Mouse (Mus musculus) intestine, embryonic 15.5 days (tissue): ENCODE measurements around the gene Irf2bpl. TPM values are rescaled to one million over a fixed set of nuclear protein-coding genes. Genes with fewer than 3 reads are reported as not detected.

ENCODE experiments used
- ATAC-seq: fragments of 200-750 bp; cut with Nextera tagmentation; 2 replicates; pipeline ENCODE4 v1.8.0; 2017; ENCODE audit warnings: moderate TSS enrichment, moderate library complexity
- H3K27ac ChIP-seq: fragments of 300-500 bp; sonication (generic); 2 replicates; pipeline ENCODE4 v1.5.1; 2015; ENCODE audit warnings: mild to moderate bottlenecking, inconsistent platforms
- H3K27me3 ChIP-seq: fragments of 300-500 bp; sonication (generic); replicated peaks from 2 replicates; pipeline ENCODE4 v1.6.1; 2015; ENCODE audit warnings: inconsistent platforms
- H3K36me3 ChIP-seq: fragments of 300-500 bp; sonication (generic); 2 replicates; pipeline ENCODE4 v1.6.1; 2015; ENCODE audit warnings: inconsistent platforms
- H3K4me1 ChIP-seq: fragments of 300-500 bp; sonication (generic); replicated peaks from 2 replicates; pipeline ENCODE4 v1.6.1; 2015; ENCODE audit warnings: inconsistent platforms
- H3K4me2 ChIP-seq: fragments of 300-500 bp; sonication (generic); replicated peaks from 2 replicates; pipeline ENCODE4 v1.6.1; 2015; ENCODE audit warnings: mild to moderate bottlenecking, inconsistent platforms
- H3K4me3 ChIP-seq: fragments of 300-500 bp; sonication (generic); replicated peaks from 2 replicates; pipeline ENCODE4 v1.5.1; 2015; ENCODE audit warnings: inconsistent platforms
- H3K9ac ChIP-seq: fragments of 300-500 bp; sonication (generic); 2 replicates; pipeline ENCODE4 v1.6.1; 2015; ENCODE audit warnings: inconsistent platforms
- H3K9me3 ChIP-seq: fragments of 300-500 bp; sonication (generic); 2 replicates; pipeline ENCODE4 v1.6.1; 2016; ENCODE audit warnings: inconsistent platforms
- WGBS: fragments of 180-500 bp; shearing (Covaris S2); methylation state at CpG from one replicate; pipeline ENCODE4 v1.1.7; 2015; 5-methylcytosine and 5-hydroxymethylcytosine counted together
- polyA plus RNA-seq: library from polyadenylated mRNA; unstranded; fragments of >200 nt; fragmentation: Nextera tagmentation; extraction: Ambion mirVana; gene quantifications from 2 replicates; pipeline ENCODE4 v1.2.1, GENCODE M21; 2015

Gene Irf2bpl
- polyA plus RNA-seq, 1 experiment from 2014 or later: 22.4 TPM

- no peak for ATAC-seq
- Histone ChIP-seq H3K4me1 (peaks cover 18% of the 10 kb centered on the region), H3K4me3 (no peak overlapping the region), H3K4me2 (no peak overlapping the region), H3K9ac (no peak overlapping the region), H3K9me3 (no peaks in the 10 kb centered on the region), H3K36me3 (no peaks in the 10 kb centered on the region), H3K27me3 (no peaks in the 10 kb centered on the region), H3K27ac (no peak overlapping the region)
- 52% methylated on average over 6 of the region's 6 CpGs for WGBS
Observed at GRCm38 (mm10) chr12:86879446-86880085, 5.0 kb downstream of the Irf2bpl start.

GRCm38 (mm10) chr12:86878426-86879353 is 5.9 kb downstream of the Irf2bpl start:
- Histone ChIP-seq H3K9me3 (no peaks in the 10 kb centered on the region), H3K4me3 (no peak overlapping the region), H3K27ac (no peak overlapping the region), H3K27me3 (no peaks in the 10 kb centered on the region), H3K4me1 (peaks cover 18% of the 10 kb centered on the region), H3K9ac (no peak overlapping the region), H3K4me2 (peak overlapping the region; percentile 7; the same call in 1 of the 2 replicates), H3K36me3 (no peaks in the 10 kb centered on the region)
- ATAC-seq: no peak
- WGBS: 49% methylated on average over 16 of the region's 16 CpGs

GRCm38 (mm10) chr12:86876981-86877380 is 7.6 kb downstream of the Irf2bpl start:
- Histone ChIP-seq H3K27me3 (no peaks in the 10 kb centered on the region), H3K4me2 (no peak overlapping the region), H3K27ac (no peak overlapping the region), H3K4me3 (no peak overlapping the region), H3K9ac (no peak overlapping the region), H3K36me3 (no peaks in the 10 kb centered on the region), H3K9me3 (no peaks in the 10 kb centered on the region), H3K4me1 (peaks cover 16% of the 10 kb centered on the region)
- WGBS: 89% methylated on average over 4 of the region's 4 CpGs
- ATAC-seq: no peak

GRCm38 (mm10) chr12:86876116-86876515 is 8.5 kb downstream of the Irf2bpl start:
- Histone ChIP-seq H3K4me3 (no peak overlapping the region), H3K9me3 (no peaks in the 10 kb centered on the region), H3K4me1 (peaks cover 16% of the 10 kb centered on the region; the same call in 1 of the 2 replicates), H3K36me3 (no peaks in the 10 kb centered on the region), H3K27ac (no peak overlapping the region), H3K9ac (no peak overlapping the region), H3K4me2 (no peak overlapping the region), H3K27me3 (no peaks in the 10 kb centered on the region)
- 85% methylated on average over 5 of the region's 5 CpGs for WGBS
- no peak for ATAC-seq

- no peaks in the 10 kb centered on the region for H3K9me3 ChIP-seq
- no peak overlapping the region for H3K4me3 ChIP-seq
- H3K27ac ChIP-seq: no peak overlapping the region
- H3K9ac ChIP-seq: no peak overlapping the region
- 59% methylated on average over 9 of the region's 9 CpGs for WGBS
- H3K36me3 ChIP-seq: no peaks in the 10 kb centered on the region
- ATAC-seq: peak; percentile 44; the same call in 1 of the 2 replicates
- peaks cover 15% of the 10 kb centered on the region; the same call in 1 of the 2 replicates for H3K4me1 ChIP-seq
- no peaks in the 10 kb centered on the region for H3K27me3 ChIP-seq
- H3K4me2 ChIP-seq: no peak overlapping the region
Observed at GRCm38 (mm10) chr12:86872335-86873040, 12.1 kb downstream of the Irf2bpl start.

GRCm38 (mm10) chr12:86871666-86872334 is 12.8 kb downstream of the Irf2bpl start:
- no peak overlapping the region for H3K27ac ChIP-seq
- WGBS: 81% methylated on average over 4 of the region's 4 CpGs
- no peaks in the 10 kb centered on the region for H3K36me3 ChIP-seq
- H3K9ac ChIP-seq: no peak overlapping the region
- no peaks in the 10 kb centered on the region for H3K27me3 ChIP-seq
- H3K4me2 ChIP-seq: no peak overlapping the region
- H3K4me1 ChIP-seq: peaks cover 15% of the 10 kb centered on the region; the same call in 1 of the 2 replicates
- H3K4me3 ChIP-seq: no peak overlapping the region
- no peaks in the 10 kb centered on the region for H3K9me3 ChIP-seq
- ATAC-seq: no peak

GRCm38 (mm10) chr12:86870996-86871395 is 13.6 kb downstream of the Irf2bpl start:
- H3K27ac ChIP-seq: no peak overlapping the region
- no peak overlapping the region for H3K9ac ChIP-seq
- peaks cover 15% of the 10 kb centered on the region; the same call in 1 of the 2 replicates for H3K4me1 ChIP-seq
- H3K4me2 ChIP-seq: no peak overlapping the region
- H3K27me3 ChIP-seq: no peaks in the 10 kb centered on the region
- H3K4me3 ChIP-seq: no peak overlapping the region
- 93% methylated on average over 3 of the region's 3 CpGs for WGBS
- no peaks in the 10 kb centered on the region for H3K36me3 ChIP-seq
- no peaks in the 10 kb centered on the region for H3K9me3 ChIP-seq
- ATAC-seq: no peak

- Histone ChIP-seq H3K27ac (no peak overlapping the region), H3K36me3 (no peaks in the 10 kb centered on the region), H3K4me2 (no peak overlapping the region), H3K4me1 (peaks cover 15% of the 10 kb centered on the region; the same call in 1 of the 2 replicates), H3K27me3 (no peaks in the 10 kb centered on the region), H3K9me3 (no peaks in the 10 kb centered on the region), H3K4me3 (no peak overlapping the region), H3K9ac (no peak overlapping the region)
- no peak for ATAC-seq
- WGBS: 88% methylated on average over 6 of the region's 6 CpGs
Observed at GRCm38 (mm10) chr12:86869761-86870160, 14.8 kb downstream of the Irf2bpl start.

- Histone ChIP-seq H3K4me2 (peak overlapping the region; percentile 29; the same call in 1 of the 2 replicates), H3K9me3 (no peaks in the 10 kb centered on the region), H3K36me3 (no peaks in the 10 kb centered on the region), H3K9ac (no peak overlapping the region), H3K4me3 (no peak overlapping the region), H3K27me3 (no peaks in the 10 kb centered on the region), H3K4me1 (peaks cover 15% of the 10 kb centered on the region; the same call in 1 of the 2 replicates), H3K27ac (peak overlapping the region; percentile 52)
- 41% methylated on average over 14 of the region's 14 CpGs for WGBS
- ATAC-seq: peak; percentile 86
Observed at GRCm38 (mm10) chr12:86867271-86868223, 17.1 kb downstream of the Irf2bpl start.

GRCm38 (mm10) chr12:86864316-86865020 is 20.1 kb downstream of the Irf2bpl start:
- Histone ChIP-seq H3K9ac (no peak overlapping the region), H3K27ac (no peak overlapping the region), H3K27me3 (no peaks in the 10 kb centered on the region), H3K9me3 (no peaks in the 10 kb centered on the region), H3K4me2 (no peak overlapping the region), H3K4me3 (no peak overlapping the region), H3K4me1 (peaks cover 14% of the 10 kb centered on the region; the same call in 1 of the 2 replicates), H3K36me3 (no peaks in the 10 kb centered on the region)
- WGBS: 84% methylated on average over 5 of the region's 5 CpGs
- no peak for ATAC-seq
